Mouse (Mus musculus) liver, embryonic 14.5 days (tissue): ENCODE data around the gene Clcn6.

Source experiments
- CTCF ChIP-seq: IDR thresholded peaks from 2 replicates; pipeline ENCODE4 v1.5.1; 2016; ENCODE audit warnings: antibody characterized with exemption, low read depth, control low read depth
- EP300 ChIP-seq: IDR thresholded peaks from 2 replicates; pipeline ENCODE4 v1.6.1; 2016; ENCODE audit warnings: antibody characterized with exemption, low read depth

DNA sequence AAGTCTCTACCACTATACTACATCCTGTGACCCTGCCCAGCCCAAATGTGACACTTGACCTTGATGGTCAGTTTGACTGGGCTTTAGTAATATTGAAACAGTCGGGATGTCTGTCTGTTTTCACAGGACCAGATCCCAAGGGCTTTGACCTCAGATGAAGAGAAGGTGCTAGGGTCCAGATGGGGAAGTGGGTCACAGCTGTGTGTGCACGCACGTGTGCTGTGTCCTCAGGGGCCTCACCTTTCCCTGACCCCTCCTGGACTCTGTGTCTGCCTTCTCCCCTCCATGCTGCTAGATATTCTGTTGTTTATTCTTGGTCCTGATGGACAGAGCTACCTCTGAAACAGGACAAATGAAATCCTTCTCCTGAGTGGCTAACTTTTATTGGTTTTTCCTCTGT lies 27.3 kb downstream of the Clcn6 start:
- TF ChIP-seq EP300 (no peak), CTCF (no peak)
